Mouse (Mus musculus) thymus, postnatal 10 days (tissue): ENCODE measurements around the gene Evpl.

ENCODE experiments used
- DNase-seq, 2 experiments: peaks; one replicate each; pipeline ENCODE4 v3.0.0; 2021; ENCODE audit warnings: low spot score in 2 of 2

Evpl gene

DNA sequence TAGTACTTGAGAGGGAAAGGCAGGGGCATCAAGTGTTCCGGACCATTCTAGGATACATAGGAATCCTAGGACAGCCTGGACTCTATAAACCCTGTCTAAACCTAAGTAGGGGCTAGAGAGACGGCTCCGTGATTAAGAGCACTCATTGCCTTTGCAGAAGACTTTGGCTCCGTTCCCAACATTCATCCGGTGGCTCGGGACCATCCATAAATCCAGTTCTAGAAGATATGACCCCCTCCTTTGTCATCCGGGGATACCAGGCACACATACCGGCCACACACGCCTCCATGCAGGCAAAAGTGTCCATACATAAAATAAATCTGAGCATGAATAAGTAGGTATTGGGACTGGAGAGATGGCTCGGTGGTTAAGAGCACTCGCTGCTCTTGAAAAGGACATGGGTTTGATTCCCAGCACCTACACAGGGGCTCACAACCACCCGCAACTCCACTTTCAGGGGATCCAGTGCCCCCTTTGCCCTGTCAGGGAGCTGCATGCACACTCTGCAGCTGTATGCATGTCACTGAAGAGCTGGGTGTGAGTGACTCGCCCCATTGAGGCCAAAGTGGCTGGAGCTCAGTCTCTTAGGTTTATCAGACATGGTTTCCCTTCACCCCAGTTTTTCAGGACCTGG is 23.9 kb downstream of the Evpl start:
- DNase-seq: no peak

DNA sequence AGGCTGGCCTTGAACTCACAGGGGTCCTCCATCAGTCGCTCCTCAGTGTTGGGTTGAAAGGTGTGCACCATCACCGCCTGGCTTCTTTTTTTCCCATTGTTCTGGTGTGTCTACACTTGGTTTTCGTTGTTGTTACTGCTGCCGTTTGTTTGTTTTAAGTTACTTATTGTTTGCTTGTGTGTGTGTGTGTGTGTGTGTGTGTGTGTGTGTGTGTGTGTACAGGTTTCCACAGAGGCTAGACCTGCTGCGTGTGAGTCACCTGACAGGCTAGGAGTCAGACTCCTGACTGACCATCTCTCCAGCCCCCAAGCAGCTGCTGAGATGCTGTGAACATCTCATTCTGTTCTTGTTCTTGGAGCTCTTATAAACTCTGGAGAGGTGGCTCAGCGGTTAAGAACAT is 25.0 kb downstream of the Evpl start:
- DNase-seq: no peak

- DNase-seq: no peak
Measured at GRCm38 (mm10) chr11:116210696-116211095, 27.2 kb downstream of the Evpl start.

DNA sequence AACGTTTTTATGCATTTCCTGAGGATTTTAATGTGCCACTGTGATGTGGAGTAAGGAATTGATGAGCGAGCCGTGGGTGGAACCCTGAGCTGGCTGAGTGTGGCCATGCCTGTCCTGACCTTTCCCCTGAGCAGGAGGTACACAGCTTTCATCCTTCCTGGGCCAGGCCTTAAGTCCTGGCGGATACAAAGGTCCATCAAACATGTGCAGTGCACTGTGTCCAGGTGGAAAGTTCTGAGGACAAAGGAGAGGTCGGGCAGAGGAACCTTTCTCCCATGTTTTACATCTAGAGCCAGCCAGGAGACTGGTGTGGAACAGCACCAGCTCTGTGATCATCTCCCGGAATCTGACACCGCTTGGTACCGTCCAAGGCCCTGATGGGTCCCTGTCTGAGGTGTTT is 28.6 kb downstream of the Evpl start:
- DNase-seq: no peak

GRCm38 (mm10) chr11:116208660-116209059 is 29.2 kb downstream of the Evpl start:
- no peak for DNase-seq

- no peak for DNase-seq
Measured at GRCm38 (mm10) chr11:116206678-116207077, 31.2 kb downstream of the Evpl start.

DNA sequence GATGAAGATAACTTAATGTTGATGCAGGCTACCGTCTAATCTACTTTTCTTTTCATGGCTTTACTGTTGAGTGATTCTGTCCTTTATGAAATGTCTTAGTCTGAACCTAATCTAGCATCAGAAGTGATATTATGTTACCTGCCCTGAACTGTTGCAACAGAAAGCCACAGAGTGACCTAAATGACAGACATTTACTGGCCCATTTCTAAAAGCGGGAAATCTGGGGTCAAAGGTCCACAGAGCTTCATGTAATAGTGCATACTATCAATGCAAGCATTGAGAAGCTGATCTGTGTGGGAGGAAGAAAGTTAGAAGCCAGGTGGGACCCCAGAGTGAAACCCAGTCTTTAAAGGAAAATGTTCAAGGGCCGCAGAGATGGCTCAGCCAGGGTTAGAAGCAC is 34.7 kb downstream of the Evpl start:
- no peak for DNase-seq

GRCm38 (mm10) chr11:116201151-116201550 is 36.7 kb downstream of the Evpl start:
- DNase-seq: no peak

DNA sequence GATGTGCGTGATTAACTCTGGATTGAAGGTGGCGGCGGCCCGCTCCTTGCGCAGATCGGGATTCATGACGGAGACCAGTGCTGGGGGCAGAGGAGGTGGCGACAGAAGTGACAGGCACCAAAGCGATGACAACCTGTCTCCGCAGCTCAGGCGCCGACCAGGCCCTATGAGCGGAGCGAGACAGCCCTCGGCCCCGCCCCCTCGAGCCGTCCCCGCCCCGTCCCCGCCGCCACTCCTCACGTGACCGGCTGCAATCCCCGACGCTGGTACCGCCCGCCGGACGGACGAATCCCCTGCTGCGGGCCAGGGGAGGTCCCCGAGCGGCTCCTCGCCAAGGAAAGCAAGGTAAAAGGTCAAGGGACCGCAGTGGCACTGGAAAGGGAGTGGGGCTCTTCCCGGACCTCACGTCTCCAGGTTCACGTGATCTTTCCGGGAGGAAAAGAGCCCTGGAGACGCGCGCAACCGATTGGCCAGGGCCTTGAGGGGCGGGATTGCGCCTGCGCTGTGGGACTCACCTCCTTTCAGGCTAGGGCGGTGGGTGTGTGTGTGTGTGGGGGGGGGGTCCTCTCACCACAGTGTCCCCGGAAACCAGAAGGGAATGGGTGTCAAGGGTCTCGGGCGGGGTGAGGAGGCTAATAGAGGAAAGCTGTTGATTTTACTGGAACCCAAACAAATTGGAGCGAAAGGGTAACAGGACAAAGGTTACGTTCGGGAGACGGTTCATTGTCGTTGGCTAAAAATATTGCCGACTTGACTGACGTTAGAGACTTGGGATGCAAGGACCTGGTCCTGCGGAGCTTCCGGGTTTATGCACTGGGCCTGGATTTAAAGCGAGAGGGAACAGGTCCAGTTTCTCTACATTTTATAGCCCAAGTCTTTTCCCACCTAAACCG is 39.0 kb downstream of the Evpl start, which contains the start of the genes Ten1 and Acox1:
Gene Ten1, plus strand, starts transcription at position 217 of the 893 bp plus-strand sequence.
Gene Acox1, minus strand, starts transcription at position 407 of the 893 bp plus-strand sequence.
- DNase-seq: peak; percentile 92 to 94

DNA sequence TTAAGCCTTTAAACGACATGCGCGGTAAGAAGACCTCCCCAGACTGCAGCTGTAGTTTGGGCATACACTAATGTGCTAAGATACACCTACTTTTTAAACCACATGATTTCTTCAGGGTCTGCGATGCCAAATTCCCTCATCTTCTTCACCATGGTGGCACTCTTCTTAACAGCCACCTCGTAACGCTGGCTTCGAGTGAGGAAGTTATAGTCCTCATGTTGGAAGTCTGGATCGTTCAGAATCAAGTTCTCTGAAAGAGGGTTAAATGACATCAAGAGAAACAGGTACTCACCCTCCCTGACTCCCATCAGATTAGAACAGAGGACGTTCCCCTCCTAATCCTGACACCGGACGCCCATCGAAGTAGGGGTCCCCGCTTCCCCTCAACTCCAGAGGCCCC is 39.7 kb downstream of the Evpl start:
- DNase-seq: no peak

DNA sequence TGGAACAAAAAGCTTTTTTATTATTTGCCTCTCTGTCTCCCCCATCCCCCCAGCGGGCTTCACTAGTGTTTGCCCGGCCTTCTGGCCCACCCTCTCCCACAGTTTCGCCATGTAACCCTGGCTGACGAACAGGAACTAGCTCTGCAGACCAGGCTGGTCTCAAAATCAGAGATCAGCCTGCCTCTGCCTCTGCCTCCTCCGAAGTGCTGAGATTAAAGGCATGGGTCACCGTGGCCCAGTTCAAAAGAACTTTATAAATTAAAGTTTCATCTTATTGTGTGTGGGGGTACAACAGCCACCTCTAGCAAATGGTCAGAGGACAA is 40.3 kb downstream of the Evpl start:
- no peak for DNase-seq

DNA sequence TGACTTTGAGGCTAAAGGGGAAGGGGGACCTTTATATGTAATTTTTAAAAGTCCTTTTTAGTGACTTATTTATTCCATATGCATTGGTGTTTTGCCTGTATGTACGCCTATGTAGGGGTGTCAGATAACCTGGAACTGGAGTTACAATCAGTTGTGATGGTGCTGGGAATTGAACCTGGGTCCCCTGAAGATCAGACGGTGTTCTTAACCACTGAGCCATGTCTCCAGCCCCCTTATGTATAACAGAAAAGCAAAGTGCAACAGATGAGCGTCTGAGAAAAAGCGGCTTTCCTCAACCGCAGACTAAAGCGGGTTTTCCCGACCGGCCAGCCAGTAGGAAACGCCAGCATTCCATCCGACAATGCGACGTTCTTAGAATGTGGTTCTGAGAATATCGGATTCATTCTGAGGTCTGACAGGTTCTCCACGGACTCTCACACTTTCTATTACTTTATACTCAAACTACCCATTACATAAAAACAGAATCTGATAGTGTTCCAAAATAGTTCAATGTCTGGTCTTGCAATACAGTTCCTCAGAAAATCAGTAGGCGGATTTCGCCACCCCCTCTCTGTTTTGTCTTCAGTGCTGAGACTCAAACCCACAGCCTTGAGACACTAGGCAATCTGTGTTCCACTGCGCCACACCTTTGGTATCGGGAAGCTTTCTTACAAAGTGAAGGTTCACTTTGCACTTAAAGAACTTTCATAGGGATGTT is 40.9 kb downstream of the Evpl start:
- DNase-seq: no peak

DNA sequence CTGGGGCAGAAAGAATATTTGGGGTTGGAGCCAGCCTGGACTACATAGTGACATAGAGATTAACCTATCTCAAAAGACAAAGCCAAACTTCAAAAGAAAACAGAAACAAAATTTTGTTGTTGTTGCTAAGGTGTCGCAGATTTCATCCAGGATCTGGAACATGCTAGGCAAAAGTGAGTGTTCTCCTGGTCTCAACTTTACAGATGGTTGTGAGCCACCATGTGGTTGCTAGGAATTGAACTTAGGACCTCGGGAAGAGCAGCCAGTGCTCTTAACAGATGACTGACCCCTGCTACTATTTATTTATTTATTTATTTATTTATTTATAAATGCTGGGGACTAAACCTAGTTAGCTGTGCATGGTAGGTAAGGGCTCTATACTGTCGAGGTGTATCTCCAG is 41.5 kb downstream of the Evpl start:
- no peak for DNase-seq

DNA sequence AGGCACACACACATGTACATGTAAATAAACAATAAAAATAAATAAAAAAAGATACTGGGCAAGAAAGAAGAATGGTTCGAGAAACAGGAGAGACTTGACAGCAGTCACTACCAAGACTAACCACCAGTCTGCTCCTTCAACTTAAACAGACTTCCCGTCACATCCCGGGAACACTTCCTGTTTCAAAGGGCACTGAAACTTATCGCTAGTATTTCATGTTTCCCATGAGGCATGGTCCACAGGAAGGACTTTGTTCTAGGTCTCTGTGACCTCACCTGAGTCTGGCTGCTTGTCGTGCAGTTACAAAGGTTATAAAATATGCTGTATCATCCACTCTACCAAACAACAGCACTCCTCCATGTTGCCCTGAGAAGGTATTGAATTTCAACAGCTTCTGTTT is 42.6 kb downstream of the Evpl start:
- DNase-seq: no peak

DNA sequence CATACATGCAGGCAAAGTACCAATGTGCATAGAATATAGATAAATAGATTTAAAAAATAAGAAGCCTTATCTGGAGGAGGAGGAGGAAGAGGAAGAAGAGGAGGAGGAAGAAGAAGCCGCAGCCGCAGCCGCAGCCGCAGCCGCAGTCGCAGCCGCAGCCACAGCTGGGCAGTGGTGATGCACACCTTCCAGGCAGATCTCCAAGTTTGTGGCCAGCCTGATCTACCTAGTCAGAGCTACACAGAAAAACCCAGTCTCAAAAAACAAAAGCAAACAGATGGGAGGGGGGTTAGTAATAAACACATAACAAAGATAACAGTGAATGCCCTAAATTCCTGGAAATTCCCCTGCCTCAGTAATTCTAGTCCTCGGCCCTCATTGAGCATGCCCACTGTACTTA is 43.3 kb downstream of the Evpl start:
- no peak for DNase-seq

DNA sequence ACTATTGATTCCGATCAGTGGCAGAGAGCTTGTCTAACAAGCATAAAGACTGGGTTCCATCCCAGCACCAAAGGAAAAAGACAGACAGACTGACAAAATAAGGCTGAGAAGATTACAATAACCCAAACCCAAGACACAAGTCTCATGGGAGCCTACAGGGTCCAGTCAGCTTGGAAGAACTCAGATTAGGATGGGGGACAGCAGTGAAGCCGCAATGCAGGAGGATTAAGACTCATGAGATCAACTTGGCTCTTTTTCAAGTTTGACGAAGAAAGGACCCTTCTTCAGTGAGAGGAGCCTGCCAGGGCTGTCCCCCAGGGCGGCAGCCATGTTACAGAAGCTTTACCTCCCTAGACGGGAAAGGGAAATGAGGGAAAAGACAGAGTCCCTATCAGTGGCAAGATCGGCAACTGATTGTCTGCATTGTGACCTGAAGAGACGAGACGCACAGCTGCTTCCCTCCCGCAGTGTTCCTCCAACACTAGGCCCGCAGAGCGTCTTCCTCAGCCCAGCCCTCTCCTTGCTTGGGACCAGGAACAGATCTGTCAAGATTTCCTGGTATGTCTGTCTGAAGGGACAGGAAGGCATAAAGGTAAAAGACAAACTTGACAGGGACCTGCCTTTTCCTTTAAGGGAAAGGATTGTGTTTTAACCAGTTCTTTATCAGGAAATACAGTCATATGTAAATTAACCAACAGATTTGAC is 50.5 kb downstream of the Evpl start:
- no peak for DNase-seq

DNA sequence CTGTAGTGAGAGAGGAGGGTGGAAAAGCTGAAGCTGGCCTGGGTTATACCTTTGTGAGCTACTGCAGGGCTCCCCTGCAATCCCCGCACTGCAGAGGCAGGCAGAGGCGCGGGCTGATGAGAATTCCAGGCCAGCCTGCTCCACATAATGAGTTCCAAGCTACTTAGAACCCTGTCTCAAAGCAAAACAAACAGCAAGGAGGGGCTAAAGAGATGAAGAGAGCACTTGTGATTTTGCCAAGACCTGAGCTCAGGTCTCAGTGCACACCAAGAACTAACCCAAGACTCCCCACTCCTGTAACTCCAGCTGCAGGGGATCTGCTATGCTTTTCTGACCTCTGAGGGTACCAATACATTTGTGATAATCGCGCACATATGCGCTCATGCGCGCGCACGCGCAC is 51.5 kb downstream of the Evpl start:
- no peak for DNase-seq

DNA sequence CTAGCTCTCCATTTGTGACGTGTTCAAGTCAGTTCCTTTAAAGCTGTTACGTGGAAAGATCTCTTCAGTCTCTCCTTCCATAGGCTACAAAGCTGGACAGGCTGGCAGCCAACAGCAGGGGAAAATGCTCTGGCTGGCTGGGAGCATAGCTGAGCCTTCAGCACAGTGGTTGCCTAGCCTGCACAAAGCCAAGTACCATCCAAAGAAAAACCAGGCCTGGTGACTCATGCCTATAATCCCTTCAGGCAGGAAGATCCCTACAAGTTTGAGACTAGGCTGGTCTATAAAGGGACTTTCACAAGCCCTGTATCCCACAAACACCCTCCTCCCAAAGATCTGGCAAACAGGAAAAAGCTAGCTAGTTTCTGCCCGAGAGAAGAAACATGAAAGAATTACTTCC is 52.0 kb downstream of the Evpl start:
- DNase-seq: no peak

- DNase-seq: no peak
Measured at GRCm38 (mm10) chr11:116178411-116179121, 59.3 kb downstream of the Evpl start.

DNA sequence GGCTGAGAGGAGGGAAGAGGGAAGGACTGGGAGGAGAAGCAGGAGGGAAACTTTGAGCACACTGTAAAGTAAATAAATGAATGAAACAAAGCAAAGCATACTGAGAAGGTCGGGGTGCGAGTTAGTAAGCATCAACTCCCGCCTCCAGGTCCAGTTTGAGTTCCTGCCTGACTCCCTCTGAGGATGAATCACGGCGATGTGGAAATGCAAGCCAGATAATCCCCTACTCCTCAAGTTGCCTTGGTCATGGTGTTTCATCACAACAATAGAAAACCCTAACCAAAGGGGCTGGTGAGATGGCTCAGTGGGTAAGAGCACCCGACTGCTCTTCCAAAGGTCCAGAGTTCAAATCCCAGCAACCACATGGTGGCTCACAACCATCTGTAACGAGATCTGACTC is 61.9 kb downstream of the Evpl start:
- no peak for DNase-seq

- no peak for DNase-seq
Measured at GRCm38 (mm10) chr11:116174775-116175448, 63.0 kb downstream of the Evpl start.
